Mouse (Mus musculus) heart, embryonic 15.5 days (tissue): ENCODE results near the gene Tmem161b. TPM values are rescaled to one million over a fixed set of nuclear protein-coding genes. Genes with fewer than 3 reads are reported as not detected.

Source experiments
- microRNA-seq: library from miRNA; unstranded; fragments of <30 nt; microRNA quantifications from one replicate; pipeline ENCODE4, GENCODE M21; 2016
- polyA plus RNA-seq: library from polyadenylated mRNA; unstranded; fragments of >200 nt; fragmentation: Nextera tagmentation; extraction: Ambion mirVana; gene quantifications from 2 replicates; pipeline ENCODE4 v1.2.1, GENCODE M21; 2015

Tmem161b gene
- polyA plus RNA-seq, 1 experiment from 2014 or later: 10.5 TPM

Small RNA genes lying within 50 kb of the gene (microRNA-seq; reads per million reads assigned to microRNA genes)
- not detected for gene Gm24331
